Mouse (Mus musculus) kidney, adult 10 weeks (tissue): ENCODE measurements around the gene Agtpbp1. TPM values are rescaled to one million over a fixed set of nuclear protein-coding genes. Genes with fewer than 3 reads are reported as not detected.

Source experiments
- polyA plus RNA-seq: library from polyadenylated mRNA; stranded (reverse); fragments of 350-450 nt; fragmentation: Illumina TruSeq; extraction: RNeasy Lipid Tissue Mini Kit (QIAGEN cat#74804); gene quantifications from one replicate; pipeline ENCODE4 v1.2.3, GENCODE M21; 2014; ENCODE audit warnings: low read depth, low replicate concordance

Agtpbp1 gene
- 51.1 TPM for polyA plus RNA-seq

DNA sequence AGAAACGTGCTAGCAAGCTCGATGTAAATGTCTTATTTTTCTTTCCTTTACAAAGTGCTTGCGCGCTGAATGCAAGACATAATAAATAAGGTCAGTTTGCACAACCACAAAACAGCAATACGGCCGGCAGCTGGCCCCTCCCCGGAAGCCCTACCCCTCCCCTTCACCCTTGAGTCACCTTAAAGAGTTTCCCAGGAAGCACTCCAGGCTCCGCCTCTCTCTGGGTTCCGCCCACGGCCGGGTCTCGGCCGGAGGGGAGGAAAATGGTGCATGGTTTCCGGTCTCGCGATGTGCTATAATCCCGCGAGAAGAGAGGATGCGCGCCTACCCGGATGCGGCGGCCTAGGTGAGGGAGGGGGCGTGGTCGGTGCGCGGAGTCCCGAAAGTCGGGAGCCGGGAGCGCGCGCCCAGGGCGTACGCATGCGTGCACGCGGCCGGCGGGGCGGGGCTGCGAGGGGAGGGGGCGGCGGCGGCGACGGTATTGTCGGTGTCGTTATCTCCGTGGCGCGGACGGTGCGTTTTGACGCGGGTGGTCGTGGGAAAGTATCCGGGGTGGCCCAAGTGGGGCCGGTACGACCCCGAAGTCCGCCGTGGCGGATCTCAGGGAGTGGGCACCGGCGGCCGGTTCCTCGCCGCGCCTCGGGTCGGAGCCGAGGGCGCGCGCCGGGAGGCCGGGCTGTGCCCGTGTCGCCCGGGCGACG, at the start of gene Agtpbp1, which contains the start of gene Naa35:
Gene Agtpbp1 (minus strand): TSS at position 281 of the 701 bp plus-strand sequence.
Gene Naa35 (plus strand): TSS at position 313 of the 701 bp plus-strand sequence.

Other genes starting within 250 kb of the Agtpbp1 start
- 118 TPM for gene Naa35, start within 50 bp of the Agtpbp1 start, polyA plus RNA-seq
- 9.6 TPM for gene Golm1, start 90.6 kb upstream of the Agtpbp1 start, polyA plus RNA-seq
- gene 4921517D22Rik, start 108.9 kb upstream of the Agtpbp1 start, polyA plus RNA-seq, result not detected
- gene Spata31d1a, start 125.1 kb upstream of the Agtpbp1 start, polyA plus RNA-seq, result not detected
- gene Spata31d1b, start 127.1 kb upstream of the Agtpbp1 start, polyA plus RNA-seq, result not detected
- not detected for gene Spata31d1d, start 146.5 kb upstream of the Agtpbp1 start, polyA plus RNA-seq
- not detected for gene 1700014D04Rik, start 161.5 kb upstream of the Agtpbp1 start, polyA plus RNA-seq
- 138 TPM for gene Isca1, start 184.6 kb upstream of the Agtpbp1 start, polyA plus RNA-seq
- gene Gm49354, start 197.0 kb upstream of the Agtpbp1 start, polyA plus RNA-seq, result not detected
- 101 TPM for gene Tut7, start 237.9 kb upstream of the Agtpbp1 start, polyA plus RNA-seq